Mouse (Mus musculus) ES-E14 (cell line): Measurements from ENCODE around the gene Cox4i1.

Experiments used
- MAFK ChIP-seq: IDR thresholded peaks from 2 replicates; pipeline ENCODE4 v1.6.1; 2014; ENCODE audit warnings: mild to moderate bottlenecking, low read depth, low read length, inconsistent platforms; ENCODE audit not compliant: insufficient read depth
- ZC3H11A ChIP-seq: IDR thresholded peaks from 2 replicates; pipeline ENCODE4 v1.6.1; 2012; ENCODE audit warnings: low read depth, mild to moderate bottlenecking, inconsistent platforms, low read length, borderline replicate concordance

- TF ChIP-seq ZC3H11A (no peak), MAFK (no peak)
These were observed 10.6 kb upstream of the Cox4i1 start for GRCm38 (mm10) chr8:120657415-120657814.
